Mouse (Mus musculus): Measurements from ENCODE around the gene Ezh1. TPM values are rescaled to one million over a fixed set of nuclear protein-coding genes. Genes with fewer than 3 reads are reported as not detected.

Ezh1 gene
- polyA plus RNA-seq, 1 experiment, result 2.0 TPM

DNA sequence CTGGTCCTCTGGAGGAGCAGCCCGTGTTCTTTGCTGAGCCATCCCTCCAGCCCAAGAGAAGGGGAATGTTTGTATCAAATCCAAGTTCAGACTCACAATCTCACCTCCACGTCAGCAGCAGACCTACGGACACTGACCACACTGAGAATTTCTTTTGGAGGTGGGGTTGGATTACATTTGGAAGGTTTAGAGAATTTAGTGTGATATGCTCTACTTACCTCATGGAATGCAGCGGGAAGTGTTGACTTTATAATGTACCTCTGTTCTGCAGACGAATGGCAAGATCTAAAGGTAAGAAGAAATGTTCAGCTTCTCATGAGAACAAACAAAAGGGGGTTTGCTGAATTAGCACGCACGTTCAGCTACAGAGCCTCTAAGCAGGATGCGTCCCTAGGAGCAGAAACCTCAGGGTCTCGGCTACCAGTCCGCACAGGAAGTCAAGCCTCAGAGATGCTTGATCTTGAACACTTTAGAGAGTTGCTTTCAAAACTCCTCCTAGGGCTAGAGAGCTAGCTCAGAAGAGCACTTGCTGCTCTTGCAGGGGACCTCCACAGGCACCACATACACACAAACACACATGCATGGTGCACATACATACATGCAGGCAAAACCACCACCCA, 7.7 kb downstream of the Ezh1 start:
- Histone ChIP-seq H3K36me3 (replicated peaks; ENCODE audit: low read length) (peaks cover 56% of the 10 kb centered on the region), H3K4me1 (peaks cover 16% of the 10 kb centered on the region), H3K4me3 (replicated peaks) (no peak overlapping the region), H3K27me3 (replicated peaks) (no peaks in the 10 kb centered on the region), H3K9me3 (no peaks in the 10 kb centered on the region)
- TF ChIP-seq FLI1 (IDR thresholded peaks at IDR 0.05; ENCODE audit: low read length) (no peak), GATA1 (IDR thresholded peaks at IDR 0.05; ENCODE audit: borderline replicate concordance, low read length) (no peak)

DNA sequence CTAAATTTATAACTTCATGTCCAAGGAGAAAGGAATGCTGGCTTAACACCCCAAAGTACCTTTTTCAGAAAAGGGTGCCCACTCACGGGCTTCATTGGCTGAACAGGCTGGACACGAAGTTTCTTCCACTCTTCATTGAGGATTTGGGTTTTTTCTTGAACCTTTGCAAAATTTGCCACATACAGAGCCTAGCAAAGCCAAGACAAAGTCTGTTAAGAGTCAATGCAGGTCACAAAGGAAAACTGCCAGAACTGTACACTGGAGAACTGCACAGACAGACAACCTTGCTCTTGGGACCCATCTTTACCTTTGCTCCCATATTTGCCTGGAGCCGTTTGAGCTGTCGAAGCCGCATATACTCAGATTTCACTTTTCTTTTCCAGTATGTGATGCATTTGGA, 9.3 kb downstream of the Ezh1 start:
- Histone ChIP-seq H3K27me3 (replicated peaks) (no peaks in the 10 kb centered on the region), H3K36me3 (replicated peaks; ENCODE audit: low read length) (peaks cover 66% of the 10 kb centered on the region), H3K4me1 (peaks cover 16% of the 10 kb centered on the region), H3K9me3 (no peaks in the 10 kb centered on the region), H3K4me3 (replicated peaks) (no peak overlapping the region)
- no peak for TF ChIP-seq GATA1 (IDR thresholded peaks at IDR 0.05; ENCODE audit: borderline replicate concordance, low read length)
- no peak for TF ChIP-seq FLI1 (IDR thresholded peaks at IDR 0.05; ENCODE audit: low read length)

DNA sequence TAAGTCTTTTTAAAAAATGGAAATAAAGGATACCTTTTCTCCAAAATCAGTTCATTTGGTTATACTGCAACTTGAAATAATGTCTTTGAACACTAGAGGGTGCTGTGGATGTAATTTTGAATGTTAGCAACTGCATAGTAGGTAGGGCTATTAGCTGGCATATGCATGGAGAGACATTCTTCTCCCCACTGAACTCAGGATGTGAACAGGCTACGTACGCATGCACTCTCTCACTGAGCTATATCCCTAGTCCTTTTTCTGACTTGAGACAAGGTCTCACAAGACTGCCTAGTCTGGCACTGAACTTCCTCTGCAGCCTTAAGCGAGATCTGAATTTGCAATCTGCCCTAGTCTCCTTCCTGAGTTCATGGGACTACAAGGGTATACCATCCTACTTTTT, 14.3 kb downstream of the Ezh1 start:
- no peaks in the 10 kb centered on the region for H3K9me3 ChIP-seq
- H3K36me3 ChIP-seq (replicated peaks; ENCODE audit: low read length), result peaks cover 85% of the 10 kb centered on the region
- no peak for TF ChIP-seq FLI1 (IDR thresholded peaks at IDR 0.05; ENCODE audit: low read length)
- TF ChIP-seq GATA1 (IDR thresholded peaks at IDR 0.05; ENCODE audit: borderline replicate concordance, low read length), result no peak
- H3K4me3 ChIP-seq (replicated peaks), result no peak overlapping the region
- no peaks in the 10 kb centered on the region for H3K27me3 ChIP-seq (replicated peaks)
- no peaks in the 10 kb centered on the region for H3K4me1 ChIP-seq

DNA sequence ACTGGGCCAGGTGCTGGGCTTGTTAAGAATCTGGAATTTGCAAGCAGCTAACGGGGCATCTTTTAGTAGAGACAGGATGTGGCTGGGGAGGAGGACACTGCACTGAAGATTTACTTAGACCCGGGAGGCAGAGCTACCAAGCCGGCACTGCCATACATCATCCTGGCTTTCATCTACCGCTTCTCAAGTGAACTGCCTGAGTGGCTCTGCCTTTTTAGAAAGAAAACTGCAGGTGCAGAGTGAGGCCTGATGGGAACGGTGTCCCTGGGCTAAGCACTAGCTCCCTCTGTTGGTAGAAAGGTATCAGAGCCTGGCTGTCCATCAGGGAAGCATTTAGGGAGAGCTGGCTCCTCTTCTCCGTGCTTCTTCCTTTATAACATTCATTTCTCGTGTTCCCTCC, 25.3 kb downstream of the Ezh1 start:
- Histone ChIP-seq H3K4me1 (peaks cover 19% of the 10 kb centered on the region), H3K4me3 (replicated peaks) (no peak overlapping the region), H3K36me3 (replicated peaks; ENCODE audit: low read length) (peaks cover 93% of the 10 kb centered on the region), H3K9me3 (no peaks in the 10 kb centered on the region), H3K27me3 (replicated peaks) (no peaks in the 10 kb centered on the region)
- TF ChIP-seq GATA1 (IDR thresholded peaks at IDR 0.05; ENCODE audit: borderline replicate concordance, low read length) (no peak), FLI1 (IDR thresholded peaks at IDR 0.05; ENCODE audit: low read length) (no peak)

DNA sequence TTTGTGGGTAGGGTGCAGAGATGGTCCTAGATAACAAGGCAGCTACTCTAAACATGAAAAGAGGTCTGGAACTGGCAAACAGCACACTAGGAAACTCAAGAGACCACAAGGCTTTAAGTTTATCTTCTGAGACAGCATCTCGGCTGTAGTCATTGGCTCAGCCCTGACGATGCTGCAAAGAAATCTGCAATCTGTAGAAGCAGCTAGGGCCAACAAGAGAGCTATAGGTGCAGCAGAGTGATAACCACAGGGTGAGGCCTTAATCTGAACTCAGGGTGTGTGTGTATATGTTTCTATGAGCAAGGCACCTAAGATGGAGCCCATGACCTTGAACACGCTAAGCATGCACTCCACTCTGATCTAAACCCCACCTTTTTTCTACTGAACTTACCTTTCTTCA, 26.7 kb downstream of the Ezh1 start:
- Histone ChIP-seq H3K27me3 (replicated peaks) (peaks cover 2% of the 10 kb centered on the region), H3K36me3 (replicated peaks; ENCODE audit: low read length) (peaks cover 94% of the 10 kb centered on the region), H3K9me3 (no peaks in the 10 kb centered on the region), H3K4me3 (replicated peaks) (no peak overlapping the region), H3K4me1 (peaks cover 28% of the 10 kb centered on the region)
- TF ChIP-seq GATA1 (IDR thresholded peaks at IDR 0.05; ENCODE audit: borderline replicate concordance, low read length), result no peak
- TF ChIP-seq FLI1 (IDR thresholded peaks at IDR 0.05; ENCODE audit: low read length), result no peak

DNA sequence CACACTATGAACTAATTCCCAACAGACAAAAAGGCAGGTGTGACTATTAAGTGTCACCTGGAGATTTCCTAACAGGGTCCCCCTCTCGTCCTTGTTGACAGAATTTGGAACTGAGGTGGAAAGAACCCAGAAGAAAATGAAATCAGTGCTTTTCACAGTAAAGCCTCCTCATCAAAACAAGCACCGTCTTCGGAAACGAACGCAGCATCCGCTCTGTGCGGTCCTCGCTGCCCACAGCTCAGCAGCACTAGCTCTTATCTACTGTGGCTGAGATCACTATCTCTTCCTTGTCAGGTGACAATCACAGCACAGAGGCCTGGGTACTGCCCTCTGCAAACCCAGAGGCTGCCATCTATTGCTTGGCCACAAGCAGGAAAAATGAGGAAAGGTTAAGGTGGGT, 30.1 kb downstream of the Ezh1 start:
- Histone ChIP-seq H3K9me3 (no peaks in the 10 kb centered on the region), H3K36me3 (replicated peaks; ENCODE audit: low read length) (peaks cover 99% of the 10 kb centered on the region), H3K4me3 (replicated peaks) (no peak overlapping the region), H3K27me3 (replicated peaks) (peaks cover 3% of the 10 kb centered on the region), H3K4me1 (peaks cover 50% of the 10 kb centered on the region)
- TF ChIP-seq GATA1 (IDR thresholded peaks at IDR 0.05; ENCODE audit: borderline replicate concordance, low read length), result no peak
- TF ChIP-seq FLI1 (IDR thresholded peaks at IDR 0.05; ENCODE audit: low read length), result no peak

DNA sequence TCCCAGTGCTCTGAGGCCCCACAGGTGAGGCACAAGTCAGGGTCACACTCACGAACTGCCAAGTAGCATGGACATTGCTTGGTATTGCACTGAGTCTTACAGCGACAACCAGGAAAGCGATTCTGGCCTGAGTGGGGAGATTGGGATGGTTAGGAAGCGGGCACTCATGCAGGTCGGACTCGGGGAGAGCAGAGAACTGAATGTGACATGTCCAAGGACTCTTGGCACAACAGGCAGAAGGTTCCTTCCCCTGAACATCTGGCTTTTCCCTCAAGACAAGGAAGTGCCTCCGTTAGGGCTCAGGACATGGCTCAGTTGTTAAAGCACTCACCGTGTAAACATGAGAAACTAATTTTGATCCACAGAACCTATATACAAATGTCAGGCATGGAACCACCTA, 30.7 kb downstream of the Ezh1 start:
- Histone ChIP-seq H3K4me3 (replicated peaks) (peak overlapping the region; percentile 36), H3K36me3 (replicated peaks; ENCODE audit: low read length) (peaks cover 99% of the 10 kb centered on the region), H3K27me3 (replicated peaks) (peaks cover 3% of the 10 kb centered on the region), H3K4me1 (peaks cover 50% of the 10 kb centered on the region), H3K9me3 (no peaks in the 10 kb centered on the region)
- no peak for TF ChIP-seq FLI1 (IDR thresholded peaks at IDR 0.05; ENCODE audit: low read length)

DNA sequence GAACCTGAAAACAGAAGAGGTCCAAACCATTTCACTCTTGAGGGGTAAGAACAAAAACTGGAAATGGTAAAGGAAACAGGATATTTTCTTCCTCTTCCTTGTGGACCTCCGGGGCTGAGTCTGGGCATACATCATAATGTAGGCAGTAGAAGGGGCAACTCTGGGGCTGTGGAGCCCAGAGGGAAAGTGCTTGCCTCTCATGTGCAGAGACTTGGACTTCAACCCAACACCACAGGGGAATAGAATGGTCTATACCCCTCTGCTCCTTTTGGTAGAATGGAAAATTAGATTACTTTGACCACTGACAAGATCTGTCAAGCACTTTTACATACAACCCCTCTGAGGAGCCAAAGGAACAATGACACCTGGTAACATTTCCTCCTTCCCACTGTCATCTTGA, 31.2 kb downstream of the Ezh1 start:
- Histone ChIP-seq H3K4me3 (replicated peaks) (no peak overlapping the region), H3K36me3 (replicated peaks; ENCODE audit: low read length) (peaks cover 94% of the 10 kb centered on the region), H3K9me3 (no peaks in the 10 kb centered on the region), H3K4me1 (peaks cover 53% of the 10 kb centered on the region), H3K27me3 (replicated peaks) (peaks cover 3% of the 10 kb centered on the region)
- TF ChIP-seq FLI1 (IDR thresholded peaks at IDR 0.05; ENCODE audit: low read length) (no peak), GATA1 (IDR thresholded peaks at IDR 0.05; ENCODE audit: borderline replicate concordance, low read length) (no peak)

DNA sequence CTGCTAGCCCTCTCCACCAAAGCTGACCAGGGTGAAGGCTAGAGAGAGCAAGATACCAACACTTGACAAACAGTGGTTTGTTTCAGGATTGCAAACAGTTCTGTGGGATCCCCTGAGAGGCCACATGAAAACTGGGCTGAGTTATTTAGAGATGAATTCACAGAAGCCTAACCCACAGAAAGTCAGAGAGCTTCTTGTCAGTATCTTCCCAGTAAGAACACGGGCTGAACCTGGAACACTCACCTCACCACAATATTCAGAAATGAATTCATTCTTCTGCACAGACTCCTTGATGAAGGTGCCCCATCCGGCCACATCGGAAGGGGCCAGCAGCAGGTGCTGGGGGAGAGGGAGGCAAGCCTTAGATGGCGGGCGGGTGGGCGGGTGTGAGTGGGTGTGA, 31.6 kb downstream of the Ezh1 start:
- TF ChIP-seq FLI1 (IDR thresholded peaks at IDR 0.05; ENCODE audit: low read length) (no peak), GATA1 (IDR thresholded peaks at IDR 0.05; ENCODE audit: borderline replicate concordance, low read length) (no peak)

DNA sequence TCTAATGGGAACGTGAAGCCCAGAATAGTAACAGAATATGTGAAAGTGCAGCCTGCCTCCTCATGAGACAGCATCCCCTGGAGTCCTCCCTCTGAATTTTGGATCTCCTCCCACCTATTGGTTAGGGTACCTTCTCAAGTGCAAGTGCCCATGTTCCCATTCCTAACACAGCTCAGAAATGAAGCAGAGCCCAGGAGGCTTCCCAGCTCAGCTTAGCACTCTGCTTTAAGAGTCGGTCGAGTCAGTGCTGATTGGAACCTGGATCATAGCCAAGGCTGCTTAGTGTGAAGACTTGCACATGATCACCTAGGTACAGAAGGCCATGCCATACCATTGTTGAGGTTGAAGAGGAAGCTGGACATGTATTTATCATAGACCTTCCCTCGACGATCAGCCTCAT, 32.1 kb downstream of the Ezh1 start:
- Histone ChIP-seq H3K4me1 (peaks cover 62% of the 10 kb centered on the region), H3K4me3 (replicated peaks) (no peak overlapping the region), H3K27me3 (replicated peaks) (peaks cover 3% of the 10 kb centered on the region), H3K36me3 (replicated peaks; ENCODE audit: low read length) (peaks cover 86% of the 10 kb centered on the region), H3K9me3 (no peaks in the 10 kb centered on the region)
- TF ChIP-seq GATA1 (IDR thresholded peaks at IDR 0.05; ENCODE audit: borderline replicate concordance, low read length) (no peak), FLI1 (IDR thresholded peaks at IDR 0.05; ENCODE audit: low read length) (no peak)

More for the DNA sequence above, 31.6 kb downstream of the Ezh1 start:
- Histone ChIP-seq H3K27me3 (replicated peaks) (peaks cover 3% of the 10 kb centered on the region), H3K4me1 (peaks cover 57% of the 10 kb centered on the region), H3K4me3 (replicated peaks) (no peak overlapping the region), H3K9me3 (no peaks in the 10 kb centered on the region), H3K36me3 (replicated peaks; ENCODE audit: low read length) (peaks cover 90% of the 10 kb centered on the region)

DNA sequence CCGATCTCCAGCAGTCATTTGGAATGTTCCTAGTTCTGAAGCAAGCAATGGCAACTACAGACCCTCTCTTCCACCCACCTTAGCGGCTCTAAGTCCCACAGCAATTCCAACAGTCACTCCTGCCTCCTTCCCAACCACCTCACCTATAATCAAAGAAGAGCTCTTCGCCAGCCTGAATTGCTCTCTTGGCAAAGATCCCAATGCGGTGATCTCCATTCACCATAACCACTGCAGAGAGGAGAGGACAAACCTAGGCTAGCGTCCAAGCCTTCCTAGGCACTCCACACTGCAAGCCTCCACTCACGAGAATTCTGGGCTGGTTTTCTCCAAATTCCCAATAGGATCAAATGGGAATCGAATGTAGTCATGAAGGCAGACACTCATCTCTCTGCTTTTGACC, 33.2 kb downstream of the Ezh1 start:
- TF ChIP-seq GATA1 (IDR thresholded peaks at IDR 0.05; ENCODE audit: borderline replicate concordance, low read length) (no peak), FLI1 (IDR thresholded peaks at IDR 0.05; ENCODE audit: low read length) (no peak)
- Histone ChIP-seq H3K36me3 (replicated peaks; ENCODE audit: low read length) (peaks cover 86% of the 10 kb centered on the region), H3K4me1 (peaks cover 73% of the 10 kb centered on the region), H3K27me3 (replicated peaks) (peaks cover 3% of the 10 kb centered on the region), H3K9me3 (no peaks in the 10 kb centered on the region), H3K4me3 (replicated peaks) (no peak overlapping the region)

Data from megakaryocyte, embryonic 14.5 days (primary cell).